Mouse (Mus musculus): ENCODE measurements around the gene C1qtnf1. TPM values are rescaled to one million over a fixed set of nuclear protein-coding genes. Genes with fewer than 3 reads are reported as not detected.

Gene C1qtnf1
- polyA plus RNA-seq, 1 experiment from 2014 or later = 5.8 TPM

- Histone ChIP-seq H3K4me1 (ENCODE audit: insufficient read depth) (peaks cover 8% of the 10 kb centered on the region), H3K9me3 (ENCODE audit: low read length) (no peaks in the 10 kb centered on the region), H3K4me2 (ENCODE audit: low read depth, low read length) (no peak overlapping the region), H3K36me3 (replicated peaks; ENCODE audit: insufficient read depth, low read length) (peaks cover 27% of the 10 kb centered on the region), H3K4me3 (ENCODE audit: low read depth, low read length) (no peak overlapping the region), H3K9ac (replicated peaks) (no peak overlapping the region), H3K27me3 (ENCODE audit: insufficient read depth, low read length) (no peaks in the 10 kb centered on the region), H3K27ac (ENCODE audit: low read depth) (no peak overlapping the region)
- no peak for TF ChIP-seq EP300 (IDR thresholded peaks at IDR 0.05; ENCODE audit: low read depth)
- no peak for TF ChIP-seq CTCF (IDR thresholded peaks at IDR 0.05; ENCODE audit: low read depth)
- ATAC-seq (no peak), DNase-seq (no peak)
- WGBS (ENCODE audit: insufficient replicate concordance) = 88% methylated on average over 5 of the region's 5 CpGs
Measured at GRCm38 (mm10) chr11:118414270-118414669, 13.7 kb upstream of the C1qtnf1 start.

GRCm38 (mm10) chr11:118415630-118416029 is 12.4 kb upstream of the C1qtnf1 start:
- H3K4me3 ChIP-seq (ENCODE audit: low read depth, low read length) = no peak overlapping the region
- H3K36me3 ChIP-seq (replicated peaks; ENCODE audit: insufficient read depth, low read length) = peaks cover 14% of the 10 kb centered on the region
- ATAC-seq (no peak), DNase-seq (no peak)
- H3K9ac ChIP-seq (replicated peaks) = no peak overlapping the region
- H3K4me2 ChIP-seq (ENCODE audit: low read depth, low read length) = no peak overlapping the region
- WGBS (ENCODE audit: insufficient replicate concordance) = 81% methylated on average over 6 of the region's 6 CpGs
- no peaks in the 10 kb centered on the region for H3K27me3 ChIP-seq (ENCODE audit: insufficient read depth, low read length)
- TF ChIP-seq CTCF (IDR thresholded peaks at IDR 0.05; ENCODE audit: low read depth) (no peak), EP300 (IDR thresholded peaks at IDR 0.05; ENCODE audit: low read depth) (no peak)
- no peaks in the 10 kb centered on the region for H3K9me3 ChIP-seq (ENCODE audit: low read length)
- H3K4me1 ChIP-seq (ENCODE audit: insufficient read depth) = peaks cover 14% of the 10 kb centered on the region
- H3K27ac ChIP-seq (ENCODE audit: low read depth) = no peak overlapping the region

- no peak overlapping the region for H3K27ac ChIP-seq (ENCODE audit: low read depth)
- no peak for ATAC-seq
- peaks cover 14% of the 10 kb centered on the region for H3K4me1 ChIP-seq (ENCODE audit: insufficient read depth)
- 80% methylated on average over 7 of the region's 7 CpGs for WGBS (ENCODE audit: insufficient replicate concordance)
- no peaks in the 10 kb centered on the region for H3K9me3 ChIP-seq (ENCODE audit: low read length)
- H3K4me3 ChIP-seq (ENCODE audit: low read depth, low read length) = no peak overlapping the region
- TF ChIP-seq CTCF (IDR thresholded peaks at IDR 0.05; ENCODE audit: low read depth) (no peak), EP300 (IDR thresholded peaks at IDR 0.05; ENCODE audit: low read depth) (no peak)
- no peak for DNase-seq
- peaks cover 10% of the 10 kb centered on the region; the same call in 1 of the 2 replicates for H3K36me3 ChIP-seq (replicated peaks; ENCODE audit: insufficient read depth, low read length)
- no peak overlapping the region for H3K4me2 ChIP-seq (ENCODE audit: low read depth, low read length)
- no peak overlapping the region for H3K9ac ChIP-seq (replicated peaks)
- no peaks in the 10 kb centered on the region for H3K27me3 ChIP-seq (ENCODE audit: insufficient read depth, low read length)
Measured at GRCm38 (mm10) chr11:118416046-118416445, 12.0 kb upstream of the C1qtnf1 start.

- 95% methylated on average over 9 of the region's 9 CpGs for WGBS (ENCODE audit: insufficient replicate concordance)
- H3K4me1 ChIP-seq (ENCODE audit: insufficient read depth) = peaks cover 14% of the 10 kb centered on the region
- peak overlapping the region; percentile 75; the same call in 1 of the 2 replicates for H3K4me3 ChIP-seq (ENCODE audit: low read depth, low read length)
- no peak overlapping the region for H3K9ac ChIP-seq (replicated peaks)
- no peaks in the 10 kb centered on the region for H3K9me3 ChIP-seq (ENCODE audit: low read length)
- peak overlapping the region; percentile 82 for H3K4me2 ChIP-seq (ENCODE audit: low read depth, low read length)
- TF ChIP-seq CTCF (IDR thresholded peaks at IDR 0.05; ENCODE audit: low read depth) = no peak
- TF ChIP-seq EP300 (IDR thresholded peaks at IDR 0.05; ENCODE audit: low read depth) = no peak
- ATAC-seq = no peak
- no peaks in the 10 kb centered on the region for H3K27me3 ChIP-seq (ENCODE audit: insufficient read depth, low read length)
- peaks cover 8% of the 10 kb centered on the region; the same call in 1 of the 2 replicates for H3K36me3 ChIP-seq (replicated peaks; ENCODE audit: insufficient read depth, low read length)
- H3K27ac ChIP-seq (ENCODE audit: low read depth) = no peak overlapping the region
- no peak for DNase-seq
Measured at GRCm38 (mm10) chr11:118417496-118417895, 10.5 kb upstream of the C1qtnf1 start.

GRCm38 (mm10) chr11:118418442-118418833 is 9.6 kb upstream of the C1qtnf1 start:
- DNase-seq (no peak), ATAC-seq (no peak)
- Histone ChIP-seq H3K27ac (ENCODE audit: low read depth) (peak overlapping the region; percentile 86), H3K4me1 (ENCODE audit: insufficient read depth) (peaks cover 15% of the 10 kb centered on the region), H3K4me3 (ENCODE audit: low read depth, low read length) (peak overlapping the region; percentile 75), H3K36me3 (replicated peaks; ENCODE audit: insufficient read depth, low read length) (peaks cover 8% of the 10 kb centered on the region; the same call in 1 of the 2 replicates), H3K9me3 (ENCODE audit: low read length) (no peaks in the 10 kb centered on the region), H3K9ac (replicated peaks) (peak overlapping the region; percentile 93), H3K27me3 (ENCODE audit: insufficient read depth, low read length) (no peaks in the 10 kb centered on the region), H3K4me2 (ENCODE audit: low read depth, low read length) (peak overlapping the region; percentile 82)
- WGBS (ENCODE audit: insufficient replicate concordance) = 3% methylated on average over 11 of the region's 12 CpGs
- TF ChIP-seq CTCF (IDR thresholded peaks at IDR 0.05; ENCODE audit: low read depth) (no peak; the same call in 1 of the 2 replicates), EP300 (IDR thresholded peaks at IDR 0.05; ENCODE audit: low read depth) (no peak)

GRCm38 (mm10) chr11:118418834-118419504 is 9.0 kb upstream of the C1qtnf1 start, which contains the start of gene Cant1:
Gene Cant1, minus strand, starts transcription at chr11:118419086.
- Histone ChIP-seq H3K4me1 (ENCODE audit: insufficient read depth) (peaks cover 20% of the 10 kb centered on the region), H3K9ac (replicated peaks) (peak within 1 kb of the TSS; percentile 93), H3K27me3 (ENCODE audit: insufficient read depth, low read length) (no peaks in the 10 kb centered on the region), H3K36me3 (replicated peaks; ENCODE audit: insufficient read depth, low read length) (peaks cover 8% of the 10 kb centered on the region; the same call in 1 of the 2 replicates), H3K4me2 (ENCODE audit: low read depth, low read length) (peak within 1 kb of the TSS; percentile 82), H3K4me3 (ENCODE audit: low read depth, low read length) (peak within 1 kb of the TSS; percentile 75), H3K9me3 (ENCODE audit: low read length) (no peaks in the 10 kb centered on the region), H3K27ac (ENCODE audit: low read depth) (peak within 1 kb of the TSS; percentile 86)
- ATAC-seq (peak; percentile 98), DNase-seq (peak; percentile 97)
- 0% methylated on average over 42 of the region's 50 CpGs for WGBS (ENCODE audit: insufficient replicate concordance)
- TF ChIP-seq CTCF (IDR thresholded peaks at IDR 0.05; ENCODE audit: low read depth) (peak; percentile 4; the same call in 1 of the 2 replicates), EP300 (IDR thresholded peaks at IDR 0.05; ENCODE audit: low read depth) (no peak)

All from liver, postnatal 0 days (tissue).